Mouse (Mus musculus) spleen, postnatal 0 days (tissue): ENCODE data around the gene Olfr479. TPM values are rescaled to one million over a fixed set of nuclear protein-coding genes. Genes with fewer than 3 reads are reported as not detected.

ENCODE experiments used
- polyA plus RNA-seq: library from polyadenylated mRNA; unstranded; fragments of >200 nt; fragmentation: Nextera tagmentation; extraction: Ambion mirVana; gene quantifications from 2 replicates; pipeline ENCODE4 v1.2.1, GENCODE M21; 2015

Gene Olfr479
- not detected in 2 replicates for polyA plus RNA-seq

DNA sequence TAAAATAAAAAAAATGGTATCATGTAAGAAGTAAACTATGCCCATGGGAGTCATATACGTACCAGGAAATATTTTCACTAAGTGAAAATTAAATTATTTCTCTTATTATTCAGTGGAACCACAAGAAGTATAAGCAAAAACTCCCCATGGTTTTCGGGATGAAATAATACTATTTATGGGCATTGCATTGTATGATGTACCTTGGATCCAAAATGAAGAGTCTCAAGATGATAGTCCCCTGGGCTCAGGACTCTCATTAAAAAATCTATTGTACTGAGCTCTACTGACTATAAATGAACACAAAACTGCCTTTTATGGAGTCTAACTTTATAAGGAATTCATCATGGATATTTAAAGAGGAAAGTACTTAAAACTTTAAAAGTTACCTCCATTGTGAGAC is at the start of gene Olfr479:
Gene Olfr479, plus strand, starts transcription at position 301 of the 400 bp plus-strand sequence.

DNA sequence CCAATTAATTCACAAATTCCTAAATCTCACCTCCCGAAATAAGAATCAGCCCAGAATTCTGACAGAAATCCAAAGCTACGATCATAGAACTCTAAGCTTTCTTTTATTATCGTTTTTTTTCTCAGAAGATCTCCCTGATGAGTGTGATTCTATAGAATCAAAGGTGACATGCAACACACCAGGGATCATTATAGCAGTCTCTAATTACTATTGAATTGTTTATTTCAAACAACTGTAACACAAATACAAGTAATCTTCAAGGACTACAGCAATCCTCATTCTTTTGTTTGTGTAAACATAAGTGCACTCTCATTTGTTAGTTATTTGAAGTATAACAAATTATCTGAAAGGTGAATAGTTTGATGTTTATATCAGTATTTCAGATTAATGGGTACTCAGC is 16.6 kb upstream of the Olfr479 start, which contains the start of gene Olfr478:
Gene Olfr478, minus strand, starts transcription at position 101 of the 400 bp plus-strand sequence.

DNA sequence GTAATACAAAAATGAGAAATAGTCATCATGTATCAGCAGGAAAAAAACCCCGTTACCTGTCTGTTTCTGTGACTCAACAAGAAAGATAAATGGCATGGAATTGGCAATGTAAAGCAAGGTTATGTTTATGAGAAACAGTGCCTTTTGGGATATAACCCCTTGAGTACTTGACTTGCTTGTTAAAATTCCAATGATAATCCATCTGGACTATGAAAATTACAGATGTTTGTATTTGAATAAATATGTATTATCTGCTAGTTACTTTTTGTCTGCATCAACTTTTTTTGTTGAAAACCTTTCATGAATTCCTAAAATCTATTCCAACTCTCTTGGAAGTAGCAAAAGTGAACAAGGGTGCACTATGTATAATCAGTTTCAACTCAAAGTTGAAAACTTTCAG is 16.8 kb downstream of the Olfr479 start, which contains the start of gene Olfr480:
Gene Olfr480, minus strand, starts transcription at position 101 of the 400 bp plus-strand sequence.

GRCm38 (mm10) chr7:108079555-108079954 is 29.1 kb downstream of the Olfr479 start, which contains the start of gene Olfr481:
Gene Olfr481 (plus strand): TSS chr7:108079855.

GRCm38 (mm10) chr7:108097486-108097885 is 47.0 kb downstream of the Olfr479 start, which contains the start of gene Olfr482:
Gene Olfr482 (minus strand): TSS chr7:108097586.

GRCm38 (mm10) chr7:108100549-108100948 is 50.1 kb downstream of the Olfr479 start, which contains the start of gene Olfr483:
Gene Olfr483 (plus strand): TSS chr7:108100849.

Other genes with a start within 250 kb of the Olfr479 start
- not detected in 2 replicates for gene Ovch2, start 249.5 kb upstream of the Olfr479 start, polyA plus RNA-seq
- not detected in 2 replicates for gene Olfr467, start 238.4 kb upstream of the Olfr479 start, polyA plus RNA-seq
- gene Olfr469, start 225.2 kb upstream of the Olfr479 start, polyA plus RNA-seq: not detected in 2 replicates
- gene Olfr470, start 203.2 kb upstream of the Olfr479 start, polyA plus RNA-seq: not detected in 2 replicates
- gene Olfr472, start 152.8 kb upstream of the Olfr479 start, polyA plus RNA-seq: not detected in 2 replicates
- gene Olfr473, start 120.2 kb upstream of the Olfr479 start, polyA plus RNA-seq: not detected in 2 replicates
- not detected in 2 replicates for gene Olfr474, start 96.0 kb upstream of the Olfr479 start, polyA plus RNA-seq
- not detected in 2 replicates for gene Olfr476, start 85.9 kb upstream of the Olfr479 start, polyA plus RNA-seq
- not detected in 2 replicates for gene Olfr477, start 64.0 kb upstream of the Olfr479 start, polyA plus RNA-seq
- gene Olfr478, start 16.7 kb upstream of the Olfr479 start, polyA plus RNA-seq: not detected in 2 replicates
- gene Olfr480, start 16.7 kb downstream of the Olfr479 start, polyA plus RNA-seq: not detected in 2 replicates
- not detected in 2 replicates for gene Olfr481, start 29.2 kb downstream of the Olfr479 start, polyA plus RNA-seq
- 0.12 TPM in 2 replicates for gene Olfr482, start 46.9 kb downstream of the Olfr479 start, polyA plus RNA-seq
- gene Olfr483, start 50.2 kb downstream of the Olfr479 start, polyA plus RNA-seq: not detected in 2 replicates
- gene Olfr484, start 76.8 kb downstream of the Olfr479 start, polyA plus RNA-seq: not detected in 2 replicates
- gene Olfr485, start 109.2 kb downstream of the Olfr479 start, polyA plus RNA-seq: not detected in 2 replicates
- gene Olfr486, start 122.0 kb downstream of the Olfr479 start, polyA plus RNA-seq: not detected in 2 replicates
- gene Olfr487, start 163.9 kb downstream of the Olfr479 start, polyA plus RNA-seq: not detected in 2 replicates
- not detected in 2 replicates for gene Olfr488, start 207.7 kb downstream of the Olfr479 start, polyA plus RNA-seq
- not detected in 2 replicates for gene Olfr490, start 238.2 kb downstream of the Olfr479 start, polyA plus RNA-seq